Mouse (Mus musculus) small intestine, adult 2 months (tissue): Measurements from ENCODE around the gene Gm20696.

ENCODE experiments used
- CTCF ChIP-seq: fragments of 200-500 bp; IDR thresholded peaks from 2 replicates; pipeline ENCODE4 v1.5.1; 2012; ENCODE audit warnings: low read depth, mild to moderate bottlenecking, control low read depth, inconsistent platforms, low read length, moderate library complexity, mixed read lengths; ENCODE audit not compliant: insufficient replicate concordance, insufficient read length; ENCODE audit errors: extremely low read depth
- POLR2A ChIP-seq: fragments of 200-500 bp; IDR thresholded peaks from 2 replicates; pipeline ENCODE4 v1.6.1; 2012; ENCODE audit warnings: low read depth, mild to moderate bottlenecking, control low read depth, inconsistent platforms, low read length, moderate library complexity

- TF ChIP-seq CTCF (no peak), POLR2A (no peak)
Observed at GRCm38 (mm10) chr6:99372016-99372415, 294.6 kb downstream of the Gm20696 start.
